36 mouse cellular contexts compared by ENCODE assay signal in genomic region chr15:94475975-94476374, GRCm38 (mm10). TPM values are rescaled to one million over a fixed set of nuclear protein-coding genes. Genes with fewer than 3 reads are reported as not detected.
"Had no signal": no experiment of that assay in that cellular context is flagged by ENCODE, and none has a peak within 500 bp of the region (broad histone marks: within the 10 kb centered on the region; RNA-seq: fewer than 3 reads in every experiment).

No protein-coding gene starts in this region.

- H3K27ac ChIP-seq: limb, embryonic 10.5 days; limb, embryonic 12.5 days; limb, embryonic 13.5 days; limb, embryonic 15.5 days; liver, embryonic 12.5 days; liver, embryonic 13.5 days; liver, embryonic 14.5 days; liver, embryonic 15.5 days; lung, embryonic 15.5 days; macrophage; midbrain, embryonic 10.5 days; midbrain, embryonic 12.5 days; midbrain, embryonic 13.5 days; midbrain, embryonic 15.5 days had no signal

- H3K9me3 ChIP-seq: limb, embryonic 10.5 days; limb, embryonic 12.5 days; limb, embryonic 13.5 days; limb, embryonic 15.5 days; liver, embryonic 12.5 days; liver, embryonic 13.5 days; liver, embryonic 15.5 days; lung, embryonic 15.5 days; midbrain, embryonic 10.5 days; midbrain, embryonic 12.5 days; midbrain, embryonic 13.5 days; midbrain, embryonic 15.5 days had no signal

- H3K4me1 ChIP-seq: liver, embryonic 12.5 days; liver, embryonic 13.5 days; liver, embryonic 15.5 days; lung, embryonic 15.5 days had no signal

- H3K4me3 ChIP-seq: limb, embryonic 10.5 days; limb, embryonic 12.5 days; limb, embryonic 13.5 days; limb, embryonic 15.5 days; liver, embryonic 12.5 days; liver, embryonic 13.5 days; liver, embryonic 15.5 days; lung, embryonic 15.5 days; megakaryocyte, embryonic 14.5 days; midbrain, embryonic 10.5 days; midbrain, embryonic 12.5 days; midbrain, embryonic 13.5 days; midbrain, embryonic 15.5 days; myocyte had no signal

- H3K4me2 ChIP-seq: limb, embryonic 12.5 days; limb, embryonic 13.5 days; limb, embryonic 15.5 days; liver, embryonic 11.5 days; liver, embryonic 12.5 days; liver, embryonic 13.5 days; liver, embryonic 15.5 days; lung, embryonic 14.5 days; lung, embryonic 15.5 days; midbrain, embryonic 11.5 days; midbrain, embryonic 12.5 days; midbrain, embryonic 13.5 days; midbrain, embryonic 15.5 days had no signal

- H3K36me3 ChIP-seq: limb, embryonic 10.5 days; limb, embryonic 12.5 days; limb, embryonic 13.5 days; limb, embryonic 15.5 days; liver, embryonic 12.5 days; liver, embryonic 13.5 days; liver, embryonic 15.5 days; lung, embryonic 15.5 days; midbrain, embryonic 10.5 days; midbrain, embryonic 12.5 days; midbrain, embryonic 13.5 days; midbrain, embryonic 15.5 days had no signal

- DNase-seq: left cerebral cortex, postnatal 4 days; liver; liver, embryonic 13.5 days; liver, postnatal 0 days; lung, adult 18-20 months; lung, adult 2 months; lung, embryonic 14.5 days; lung, postnatal 10 days; lung, postnatal 14 days; lung, postnatal 36 days; lung, postnatal 4 days; midbrain, embryonic 14.5 days had no signal

- H3K27me3 ChIP-seq: limb, embryonic 12.5 days; limb, embryonic 13.5 days; limb, embryonic 15.5 days; liver, embryonic 12.5 days; liver, embryonic 13.5 days; liver, embryonic 15.5 days; lung, embryonic 15.5 days; megakaryocyte, embryonic 14.5 days; midbrain, embryonic 12.5 days; midbrain, embryonic 13.5 days; midbrain, embryonic 15.5 days had no signal

- ATAC-seq: liver, embryonic 12.5 days; liver, postnatal 0 days; lung, postnatal 0 days; midbrain, embryonic 13.5 days; midbrain, embryonic 15.5 days; midbrain, embryonic 16.5 days had no signal

- H3K9ac ChIP-seq: limb, embryonic 12.5 days; limb, embryonic 13.5 days; limb, embryonic 15.5 days; liver, embryonic 12.5 days; liver, embryonic 13.5 days; liver, embryonic 14.5 days; liver, embryonic 15.5 days; liver, postnatal 0 days; lung, embryonic 14.5 days; lung, embryonic 15.5 days; midbrain, embryonic 12.5 days; midbrain, embryonic 13.5 days; midbrain, embryonic 15.5 days had no signal

RNA-seq across cellular contexts. Expression of gene Adamts20, which starts 10.8 kb away (rescaled TPM):
- total RNA-seq: liver, adult 2 months; megakaryocyte progenitor cell, adult 5-6 weeks; megakaryocyte, adult 5-6 weeks; megakaryocyte-erythroid progenitor cell, adult 5-6 weeks; monocyte, adult 5-6 weeks had no signal
- polyA plus RNA-seq: liver, adult 2 months; liver, postnatal 0 days; macrophage; myocyte had no signal
